Mouse (Mus musculus) small intestine, adult 10 weeks (tissue): Measurements from ENCODE around the gene Qrfpr. TPM values are rescaled to one million over a fixed set of nuclear protein-coding genes. Genes with fewer than 3 reads are reported as not detected.

Source experiments
- polyA plus RNA-seq: library from polyadenylated mRNA; stranded (reverse); fragments of 350-450 nt; fragmentation: Illumina TruSeq; extraction: RNeasy Lipid Tissue Mini Kit (QIAGEN cat#74804); gene quantifications from one replicate; pipeline ENCODE4 v1.2.3, GENCODE M21; 2014; ENCODE audit warnings: low replicate concordance

Gene Qrfpr
- polyA plus RNA-seq = not detected

GRCm38 (mm10) chr3:36221743-36222682 is at the start of gene Qrfpr:
Gene Qrfpr, minus strand, starts transcription at chr3:36222313.

GRCm38 (mm10) chr3:36150934-36151686 is 71.0 kb downstream of the Qrfpr start, which contains the start of gene D3Ertd254e:
Gene D3Ertd254e, plus strand, starts transcription at chr3:36151017.

Other genes starting within 250 kb of the Qrfpr start
- 40.9 TPM for gene Mccc1, start 221.6 kb downstream of the Qrfpr start, polyA plus RNA-seq
- not detected for gene Ccdc144b, start 168.8 kb downstream of the Qrfpr start, polyA plus RNA-seq
- gene Acad9, start 156.3 kb downstream of the Qrfpr start, polyA plus RNA-seq = 11.8 TPM
- gene D3Ertd254e, start 71.3 kb downstream of the Qrfpr start, polyA plus RNA-seq = 6.3 TPM